Mouse (Mus musculus): Measurements from ENCODE around the gene 1700061G19Rik. TPM values are rescaled to one million over a fixed set of nuclear protein-coding genes. Genes with fewer than 3 reads are reported as not detected.
"Not testable (repeated sequence)": the region's sequence is repeated elsewhere in the genome, so short reads cannot be mapped to it uniquely, and the experiment has no call there.

1700061G19Rik gene
- total RNA-seq, 1 experiment from 2014 or later, result not detected

GRCm38 (mm10) chr17:56909764-56910163, 34.5 kb downstream of the 1700061G19Rik start:
- not testable (repeated sequence) for ATAC-seq (replicated peaks; ENCODE audit: insufficient number of reproducible peaks, low FRiP score, low TSS enrichment, poor library complexity, severe bottlenecking)

DNA sequence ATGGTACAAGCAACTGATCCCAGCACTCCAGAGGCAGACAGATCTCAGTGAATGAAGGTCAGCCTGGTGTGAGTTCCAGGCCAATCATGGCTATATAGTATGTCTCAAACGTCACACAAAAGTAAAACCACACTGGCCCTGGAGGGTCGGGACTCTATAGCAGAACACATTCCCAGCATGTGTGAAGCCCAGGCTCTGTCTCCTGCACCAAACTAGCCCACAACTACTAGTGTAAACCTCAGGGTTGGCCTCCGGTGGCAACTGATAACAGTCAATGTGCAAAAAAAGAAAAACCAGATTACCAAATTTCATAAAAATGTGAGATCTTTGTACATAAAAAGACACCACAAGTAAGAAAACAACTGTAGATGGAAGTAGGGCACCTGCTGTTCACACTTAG, 37.7 kb downstream of the 1700061G19Rik start:
- no peak for ATAC-seq (replicated peaks; ENCODE audit: insufficient number of reproducible peaks, low FRiP score, low TSS enrichment, poor library complexity, severe bottlenecking)

DNA sequence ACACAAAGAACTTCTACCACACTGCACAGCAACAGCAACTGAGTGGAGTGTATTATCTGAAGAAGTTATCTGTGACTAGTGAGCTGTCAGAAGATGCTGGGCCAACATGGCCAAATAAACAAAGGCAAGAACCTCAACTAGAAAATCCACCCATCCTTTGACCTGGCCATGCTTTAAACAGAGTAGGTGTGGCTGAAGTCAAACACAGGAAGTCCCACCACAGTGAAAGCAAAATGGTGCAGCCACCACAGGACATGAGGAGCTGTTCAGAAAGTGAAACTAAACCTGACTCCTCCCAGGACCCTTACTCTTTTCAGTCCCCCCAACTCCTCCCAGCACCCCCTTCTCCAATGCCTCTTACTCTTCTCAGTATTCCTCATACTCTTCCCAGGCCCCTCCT, 38.2 kb downstream of the 1700061G19Rik start:
- ATAC-seq (replicated peaks; ENCODE audit: insufficient number of reproducible peaks, low FRiP score, low TSS enrichment, poor library complexity, severe bottlenecking), result no peak

GRCm38 (mm10) chr17:56917166-56917565, 41.9 kb downstream of the 1700061G19Rik start:
- ATAC-seq (replicated peaks; ENCODE audit: insufficient number of reproducible peaks, low FRiP score, low TSS enrichment, poor library complexity, severe bottlenecking), result no peak

GRCm38 (mm10) chr17:56919725-56920124, 44.4 kb downstream of the 1700061G19Rik start:
- no peak for ATAC-seq (replicated peaks; ENCODE audit: insufficient number of reproducible peaks, low FRiP score, low TSS enrichment, poor library complexity, severe bottlenecking)

- no peak for ATAC-seq (replicated peaks; ENCODE audit: insufficient number of reproducible peaks, low FRiP score, low TSS enrichment, poor library complexity, severe bottlenecking)
Observed at GRCm38 (mm10) chr17:56925998-56926397, 50.7 kb downstream of the 1700061G19Rik start.

GRCm38 (mm10) chr17:56929101-56929500, 53.8 kb downstream of the 1700061G19Rik start:
- ATAC-seq (replicated peaks; ENCODE audit: insufficient number of reproducible peaks, low FRiP score, low TSS enrichment, poor library complexity, severe bottlenecking), result no peak

GRCm38 (mm10) chr17:56929530-56929929, 54.3 kb downstream of the 1700061G19Rik start:
- no peak for ATAC-seq (replicated peaks; ENCODE audit: insufficient number of reproducible peaks, low FRiP score, low TSS enrichment, poor library complexity, severe bottlenecking)

- no peak for ATAC-seq (replicated peaks; ENCODE audit: insufficient number of reproducible peaks, low FRiP score, low TSS enrichment, poor library complexity, severe bottlenecking)
Observed at GRCm38 (mm10) chr17:56930026-56930425, 54.7 kb downstream of the 1700061G19Rik start.

GRCm38 (mm10) chr17:56933395-56933794, 58.1 kb downstream of the 1700061G19Rik start:
- ATAC-seq (replicated peaks; ENCODE audit: insufficient number of reproducible peaks, low FRiP score, low TSS enrichment, poor library complexity, severe bottlenecking), result no peak

- ATAC-seq (replicated peaks; ENCODE audit: insufficient number of reproducible peaks, low FRiP score, low TSS enrichment, poor library complexity, severe bottlenecking), result no peak
Observed at GRCm38 (mm10) chr17:56934545-56935330, 59.5 kb downstream of the 1700061G19Rik start.

DNA sequence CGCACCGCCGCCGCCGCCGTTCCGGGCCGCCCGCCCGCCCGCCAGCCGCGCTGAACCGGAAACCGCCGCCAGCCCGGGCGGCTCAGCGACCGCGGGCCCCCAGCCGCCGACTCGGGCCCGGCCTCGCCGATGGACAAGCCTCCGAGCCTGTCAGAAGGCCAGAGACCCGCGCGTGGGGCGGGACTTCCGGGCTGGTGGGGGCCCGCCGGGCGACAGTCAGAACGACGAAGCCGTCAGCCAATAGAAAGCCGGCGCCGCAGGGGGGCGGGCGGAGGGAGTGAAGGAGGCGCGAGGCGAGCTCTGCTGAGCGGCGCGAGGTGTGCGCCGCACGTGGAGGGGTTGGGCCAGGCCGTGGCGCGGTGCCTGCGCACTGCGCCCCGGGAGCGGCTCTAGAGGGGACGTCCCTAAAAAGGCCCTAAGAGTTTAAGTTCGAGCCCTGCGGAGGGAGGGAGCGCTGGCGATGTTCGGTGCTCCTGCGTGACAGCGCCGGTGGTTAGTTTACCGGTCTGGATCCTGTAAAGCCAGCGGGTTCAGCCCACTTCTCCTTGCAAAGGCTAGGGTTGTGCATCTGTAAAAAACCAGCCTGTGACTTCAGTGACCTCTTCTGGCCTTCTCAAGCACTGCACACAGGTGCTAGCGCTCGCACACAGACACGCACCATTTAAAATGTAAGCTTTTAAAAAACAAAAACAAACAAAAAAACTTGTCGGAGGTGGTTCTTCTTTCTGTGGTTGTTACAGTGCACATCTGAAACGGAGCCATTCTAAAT, 60.3 kb downstream of the 1700061G19Rik start, which contains the start of gene Mllt1:
Gene Mllt1, minus strand, starts transcription at position 53 of the 769 bp plus-strand sequence.
- ATAC-seq (replicated peaks; ENCODE audit: insufficient number of reproducible peaks, low FRiP score, low TSS enrichment, poor library complexity, severe bottlenecking), result peak; percentile 84

- no peak for ATAC-seq (replicated peaks; ENCODE audit: insufficient number of reproducible peaks, low FRiP score, low TSS enrichment, poor library complexity, severe bottlenecking)
Observed at GRCm38 (mm10) chr17:56936731-56937130, 61.5 kb downstream of the 1700061G19Rik start.

Other genes starting within 250 kb of the 1700061G19Rik start
- gene Lonp1, start 248.6 kb upstream of the 1700061G19Rik start, total RNA-seq (2017), result 33.2 to 46.1 TPM (median 34.8 TPM) in 3 replicates
- gene Catsperd, start 247.3 kb upstream of the 1700061G19Rik start, total RNA-seq (2017), result 0.38 to 1.7 TPM in 2 of 3 replicates, not detected in the other
- gene Ranbp3, start 202.2 kb upstream of the 1700061G19Rik start, total RNA-seq (2017), result 55.6 to 66.4 TPM (median 62.1 TPM) in 3 replicates
- 66.7 to 91.2 TPM (median 74.2 TPM) in 3 replicates for gene Ndufa11, start 157.7 kb upstream of the 1700061G19Rik start, total RNA-seq (2017)
- gene Vmac, start 157.5 kb upstream of the 1700061G19Rik start, total RNA-seq (2017), result 5.0 to 6.0 TPM (median 5.0 TPM) in 3 replicates
- gene Nrtn, start 117.9 kb upstream of the 1700061G19Rik start, total RNA-seq (2017), result not detected in 3 replicates
- 15.0 to 22.2 TPM (median 19.2 TPM) in 3 replicates for gene Dus3l, start 110.7 kb upstream of the 1700061G19Rik start, total RNA-seq (2017)
- 0.29 to 0.49 TPM in 2 of 3 replicates, not detected in the other for gene Prr22, start 105.2 kb upstream of the 1700061G19Rik start, total RNA-seq (2017)
- gene Rfx2, start 44.5 kb upstream of the 1700061G19Rik start, total RNA-seq (2017), result 4.7 to 8.2 TPM (median 6.6 TPM) in 3 replicates
- gene Acsbg2, start 1.0 kb upstream of the 1700061G19Rik start, total RNA-seq (2017), result not detected in 3 replicates
- 7.0 to 20.4 TPM (median 8.3 TPM) in 3 replicates for gene Mllt1, start 59.9 kb downstream of the 1700061G19Rik start, total RNA-seq (2017)
- gene Acer1, start 106.6 kb downstream of the 1700061G19Rik start, total RNA-seq (2017), result not detected in 3 replicates
- gene Clpp, start 114.8 kb downstream of the 1700061G19Rik start, total RNA-seq (2017), result 12.3 to 27.6 TPM (median 13.8 TPM) in 3 replicates
- gene Alkbh7, start 121.9 kb downstream of the 1700061G19Rik start, total RNA-seq (2017), result 8.0 to 11.9 TPM (median 9.8 TPM) in 3 replicates
- gene Pspn, start 124.5 kb downstream of the 1700061G19Rik start, total RNA-seq (2017), result not detected in 3 replicates
- 81.4 to 95.0 TPM (median 83.1 TPM) in 3 replicates for gene Gtf2f1, start 135.8 kb downstream of the 1700061G19Rik start, total RNA-seq (2017)
- gene Gm17949, start 136.0 kb downstream of the 1700061G19Rik start, total RNA-seq (2017), result not detected in 3 replicates
- 25.1 to 60.3 TPM (median 33.8 TPM) in 3 replicates for gene Khsrp, start 156.0 kb downstream of the 1700061G19Rik start, total RNA-seq (2017)
- not detected in 3 replicates for gene Slc25a41, start 166.2 kb downstream of the 1700061G19Rik start, total RNA-seq (2017)
- gene Crb3, start 183.6 kb downstream of the 1700061G19Rik start, total RNA-seq (2017), result 1.4 TPM in 1 of 3 replicates, not detected in the others
- 0.21 to 1.7 TPM (median 1.3 TPM) in 3 replicates for gene Slc25a23, start 184.4 kb downstream of the 1700061G19Rik start, total RNA-seq (2017)
- 32.3 to 86.7 TPM (median 48.3 TPM) in 3 replicates for gene Dennd1c, start 203.0 kb downstream of the 1700061G19Rik start, total RNA-seq (2017)
- 0.58 to 1.4 TPM in 2 of 3 replicates, not detected in the other for gene Tubb4a, start 212.3 kb downstream of the 1700061G19Rik start, total RNA-seq (2017)
- gene Tnfsf9, start 229.8 kb downstream of the 1700061G19Rik start, total RNA-seq (2017), result 0.57 to 1.3 TPM (median 1.2 TPM) in 3 replicates